Mouse (Mus musculus) hindbrain, embryonic 15.5 days (tissue): ENCODE results near the gene Acyp1. TPM values are rescaled to one million over a fixed set of nuclear protein-coding genes. Genes with fewer than 3 reads are reported as not detected.
"Not testable (repeated sequence)": the region's sequence is repeated elsewhere in the genome, so short reads cannot be mapped to it uniquely, and the experiment has no call there.

Source experiments
- ATAC-seq: fragments of 200-750 bp; cut with Nextera tagmentation; 2 replicates; pipeline ENCODE4 v1.8.0; 2017; ENCODE audit warnings: low read depth, moderate number of reproducible peaks, moderate TSS enrichment; ENCODE audit not compliant: low FRiP score
- H3K27ac ChIP-seq: fragments of 300-500 bp; sonication (generic); replicated peaks from 2 replicates; pipeline ENCODE4 v1.5.1; 2015; ENCODE audit warnings: mild to moderate bottlenecking, inconsistent platforms
- H3K27me3 ChIP-seq: fragments of 300-500 bp; sonication (generic); 2 replicates; pipeline ENCODE4 v1.6.1; 2015; ENCODE audit warnings: control low read depth, inconsistent platforms
- H3K36me3 ChIP-seq: fragments of 300-500 bp; sonication (generic); 2 replicates; pipeline ENCODE4 v1.6.1; 2015; ENCODE audit warnings: control low read depth, inconsistent platforms
- H3K4me1 ChIP-seq: fragments of 300-500 bp; sonication (generic); replicated peaks from 2 replicates; pipeline ENCODE4 v1.6.1; 2015; ENCODE audit warnings: control low read depth, inconsistent platforms
- H3K4me2 ChIP-seq: fragments of 300-500 bp; sonication (generic); 2 replicates; pipeline ENCODE4 v1.6.1; 2015; ENCODE audit warnings: moderate library complexity, mild to moderate bottlenecking, inconsistent platforms
- H3K4me3 ChIP-seq: fragments of 300-500 bp; sonication (generic); 2 replicates; pipeline ENCODE4 v1.5.1; 2015; ENCODE audit warnings: mild to moderate bottlenecking, inconsistent platforms
- H3K9ac ChIP-seq: fragments of 300-500 bp; sonication (generic); 2 replicates; pipeline ENCODE4 v1.6.1; 2015; ENCODE audit warnings: inconsistent platforms
- H3K9me3 ChIP-seq: fragments of 300-500 bp; sonication (generic); 2 replicates; pipeline ENCODE4 v1.6.1; 2016; ENCODE audit warnings: control low read depth, inconsistent platforms
- WGBS: fragments of 180-500 bp; shearing (Covaris S2); methylation state at CpG from one replicate; pipeline ENCODE4 v1.1.7; 2015; 5-methylcytosine and 5-hydroxymethylcytosine counted together
- polyA plus RNA-seq: library from polyadenylated mRNA; unstranded; fragments of >200 nt; fragmentation: Nextera tagmentation; extraction: Ambion mirVana; gene quantifications from 2 replicates; pipeline ENCODE4 v1.2.1, GENCODE M21; 2015

Acyp1 gene
- polyA plus RNA-seq, 1 experiment from 2014 or later, result 51.3 TPM

DNA sequence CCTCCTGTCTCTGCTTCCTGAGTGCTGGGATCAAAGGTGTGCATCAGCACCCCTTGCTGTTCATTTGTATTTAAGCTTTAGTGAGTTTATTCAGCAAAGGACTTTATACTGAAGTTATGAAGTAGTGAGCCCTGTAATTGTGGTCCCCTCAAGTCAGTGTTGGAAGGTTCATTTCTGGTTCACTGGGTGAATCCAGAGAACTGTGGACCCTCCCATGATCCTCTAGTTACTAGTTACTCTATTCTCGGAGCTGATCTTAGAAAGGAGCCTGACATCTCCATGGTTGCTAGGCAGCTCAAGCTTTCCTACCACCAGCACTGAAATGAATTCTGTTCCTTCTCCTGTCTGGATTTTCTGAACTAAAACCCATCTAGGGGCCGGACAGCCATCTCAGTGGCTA is 7.3 kb upstream of the Acyp1 start:
- no peak for ATAC-seq
- 85% methylated on average over 2 of the region's 2 CpGs for WGBS
- Histone ChIP-seq H3K9me3 (no peaks in the 10 kb centered on the region; the same call in 1 of the 2 replicates), H3K4me3 (no peak overlapping the region), H3K4me2 (no peak overlapping the region), H3K36me3 (peaks cover 7% of the 10 kb centered on the region; the same call in 1 of the 2 replicates), H3K27ac (no peak overlapping the region), H3K9ac (no peak overlapping the region), H3K27me3 (no peaks in the 10 kb centered on the region), H3K4me1 (no peaks in the 10 kb centered on the region)

DNA sequence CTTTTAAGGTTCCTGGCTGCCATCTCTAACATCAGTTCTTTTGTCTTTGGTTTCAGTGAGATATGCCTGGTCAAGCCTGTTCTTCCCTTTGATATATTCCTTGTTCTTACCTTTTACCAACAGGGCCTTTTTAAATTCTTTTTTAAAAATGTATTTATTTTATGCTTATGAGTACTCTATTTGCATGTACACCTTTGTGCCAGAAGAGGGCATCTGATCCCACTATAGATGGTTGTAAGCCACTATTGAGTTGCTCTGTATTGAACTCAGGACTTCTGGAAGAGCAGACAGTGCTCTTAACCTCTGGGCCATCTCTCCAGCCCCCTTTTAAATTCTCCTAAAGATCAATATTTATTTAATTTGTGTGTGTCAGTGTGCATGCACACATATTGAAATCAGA is 4.7 kb upstream of the Acyp1 start:
- H3K4me1 ChIP-seq, result peaks cover 15% of the 10 kb centered on the region
- ATAC-seq, result no peak
- H3K27ac ChIP-seq, result no peak overlapping the region
- H3K9ac ChIP-seq, result no peak overlapping the region
- H3K9me3 ChIP-seq, result no peaks in the 10 kb centered on the region; the same call in 1 of the 2 replicates
- no peaks in the 10 kb centered on the region for H3K36me3 ChIP-seq
- H3K4me3 ChIP-seq, result no peak overlapping the region
- no peak overlapping the region for H3K4me2 ChIP-seq
- no peaks in the 10 kb centered on the region for H3K27me3 ChIP-seq

DNA sequence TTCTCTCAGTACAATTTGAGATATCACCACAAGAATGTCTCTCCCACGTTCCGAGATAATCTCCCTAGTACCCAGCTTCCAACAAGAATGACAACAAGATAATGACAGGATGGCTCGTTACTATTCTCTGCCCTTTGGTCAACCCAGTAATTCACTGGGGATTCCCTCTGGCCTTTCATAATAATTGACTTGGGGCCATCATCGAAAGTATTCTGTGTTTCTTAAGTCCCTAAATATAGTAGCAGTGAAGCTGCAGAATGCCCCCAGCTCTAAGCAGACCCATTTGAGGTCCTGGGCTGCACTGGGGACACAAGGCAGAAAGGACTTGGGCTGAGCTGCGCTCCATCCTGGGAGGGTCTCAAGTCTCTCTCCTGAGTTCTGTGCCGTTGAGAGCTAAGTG is 4.0 kb upstream of the Acyp1 start:
- no peaks in the 10 kb centered on the region; the same call in 1 of the 2 replicates for H3K9me3 ChIP-seq
- WGBS, result 83% methylated on average over 6 of the region's 6 CpGs
- no peak overlapping the region for H3K9ac ChIP-seq
- peaks cover 20% of the 10 kb centered on the region for H3K4me1 ChIP-seq
- no peak overlapping the region for H3K4me3 ChIP-seq
- no peaks in the 10 kb centered on the region for H3K36me3 ChIP-seq
- no peak for ATAC-seq
- no peak overlapping the region for H3K27ac ChIP-seq
- H3K4me2 ChIP-seq, result no peak overlapping the region
- no peaks in the 10 kb centered on the region for H3K27me3 ChIP-seq

DNA sequence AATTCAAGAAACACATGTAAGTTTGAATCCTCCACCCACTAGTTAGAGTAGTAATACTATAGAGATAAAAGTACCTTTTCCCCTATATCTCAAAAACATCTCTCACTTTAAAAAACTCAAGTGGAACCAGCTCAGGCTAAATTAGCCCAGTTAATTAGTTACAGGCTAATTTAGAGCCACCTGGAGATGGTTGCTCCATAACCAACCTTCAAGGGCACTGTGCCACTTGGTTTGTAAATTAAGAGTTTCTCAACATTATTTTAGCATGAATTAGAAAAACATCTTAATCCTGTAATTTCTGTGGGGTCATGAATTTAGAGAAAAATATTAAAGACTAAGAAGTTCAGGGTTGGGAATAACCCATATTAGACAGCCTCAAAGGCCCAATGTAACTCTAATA is 3.3 kb upstream of the Acyp1 start:
- H3K9me3 ChIP-seq, result no peaks in the 10 kb centered on the region; the same call in 1 of the 2 replicates
- no peak for ATAC-seq
- H3K27me3 ChIP-seq, result no peaks in the 10 kb centered on the region
- no peak overlapping the region for H3K9ac ChIP-seq
- H3K36me3 ChIP-seq, result no peaks in the 10 kb centered on the region
- no peak overlapping the region for H3K4me3 ChIP-seq
- H3K27ac ChIP-seq, result no peak overlapping the region
- H3K4me2 ChIP-seq, result no peak overlapping the region
- peaks cover 20% of the 10 kb centered on the region for H3K4me1 ChIP-seq

DNA sequence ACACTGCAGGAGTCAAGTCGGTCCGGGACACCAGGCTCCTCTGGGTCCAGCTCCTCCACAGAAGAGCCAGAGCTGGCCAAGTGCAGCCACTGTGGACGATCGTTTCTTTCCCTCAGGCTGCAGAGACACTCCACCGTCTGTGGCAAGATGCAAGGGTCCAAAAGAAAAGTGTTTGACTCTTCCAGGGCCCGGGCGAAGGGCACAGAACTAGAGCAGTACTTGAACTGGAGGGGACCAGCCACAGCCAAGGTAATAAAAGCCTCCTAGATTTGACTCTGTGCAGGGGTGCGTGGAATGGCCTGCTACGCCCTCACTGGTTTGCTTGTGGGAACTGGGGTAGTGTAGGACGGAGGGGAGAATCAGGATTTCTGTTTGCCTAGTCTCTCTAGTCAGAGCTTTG is 2.4 kb upstream of the Acyp1 start:
- H3K27me3 ChIP-seq, result no peaks in the 10 kb centered on the region
- no peak overlapping the region for H3K4me2 ChIP-seq
- 84% methylated on average over 10 of the region's 10 CpGs for WGBS
- H3K36me3 ChIP-seq, result no peaks in the 10 kb centered on the region
- ATAC-seq, result no peak
- H3K9ac ChIP-seq, result no peak overlapping the region
- no peak overlapping the region for H3K27ac ChIP-seq
- H3K9me3 ChIP-seq, result no peaks in the 10 kb centered on the region; the same call in 1 of the 2 replicates
- H3K4me3 ChIP-seq, result no peak overlapping the region
- peaks cover 20% of the 10 kb centered on the region for H3K4me1 ChIP-seq

DNA sequence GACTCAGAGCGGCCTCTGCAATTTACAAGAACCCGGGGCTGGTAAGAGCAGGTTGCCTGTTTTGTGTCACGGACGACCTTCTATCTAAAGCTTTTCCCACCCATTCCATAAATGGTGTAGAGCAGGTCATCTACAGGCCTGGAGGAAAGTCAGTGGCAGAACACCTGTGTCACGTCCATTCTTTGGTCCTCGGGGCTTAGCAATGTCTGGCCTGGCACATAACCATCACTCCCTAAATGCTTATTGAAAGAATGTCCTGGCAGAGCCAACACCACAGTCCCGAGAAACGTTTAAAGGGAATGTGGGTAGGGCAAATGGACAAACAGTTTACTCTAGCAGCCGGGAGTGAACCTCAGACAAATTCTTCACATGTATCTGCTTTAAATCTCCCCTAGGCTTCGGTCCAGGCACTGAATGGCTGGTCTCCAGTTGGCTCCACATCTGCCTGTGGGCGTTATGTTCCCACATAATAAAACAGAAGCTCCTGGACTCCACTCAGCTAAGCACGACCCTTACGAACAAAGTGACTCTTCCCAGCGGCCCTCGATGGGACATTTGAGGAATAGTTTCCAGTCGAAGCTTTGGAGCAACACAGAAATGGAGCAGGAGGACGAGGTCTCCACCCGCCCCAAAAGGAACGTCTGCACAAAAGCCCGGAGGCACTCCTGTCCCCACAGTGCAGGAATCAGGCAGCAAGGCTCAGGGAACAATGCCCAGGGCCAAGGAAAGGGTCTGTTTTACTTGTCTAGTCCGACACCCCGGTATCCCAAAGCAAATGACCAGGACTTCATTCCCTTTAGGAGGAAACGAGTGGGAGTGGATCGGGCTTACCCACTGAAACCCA is 1.1 kb upstream of the Acyp1 start:
- Histone ChIP-seq H3K4me2 (peak overlapping the region; percentile 81), H3K27ac (peak overlapping the region; percentile 19), H3K4me1 (peaks cover 20% of the 10 kb centered on the region), H3K27me3 (no peaks in the 10 kb centered on the region), H3K4me3 (peak overlapping the region; percentile 46), H3K36me3 (no peaks in the 10 kb centered on the region), H3K9ac (peak overlapping the region; percentile 44), H3K9me3 (no peaks in the 10 kb centered on the region; the same call in 1 of the 2 replicates)
- 0 out of 2 replicates have a peak, but pooled peaks have one; percentile 21 for ATAC-seq
- WGBS, result 61% methylated on average over 24 of the region's 24 CpGs

DNA sequence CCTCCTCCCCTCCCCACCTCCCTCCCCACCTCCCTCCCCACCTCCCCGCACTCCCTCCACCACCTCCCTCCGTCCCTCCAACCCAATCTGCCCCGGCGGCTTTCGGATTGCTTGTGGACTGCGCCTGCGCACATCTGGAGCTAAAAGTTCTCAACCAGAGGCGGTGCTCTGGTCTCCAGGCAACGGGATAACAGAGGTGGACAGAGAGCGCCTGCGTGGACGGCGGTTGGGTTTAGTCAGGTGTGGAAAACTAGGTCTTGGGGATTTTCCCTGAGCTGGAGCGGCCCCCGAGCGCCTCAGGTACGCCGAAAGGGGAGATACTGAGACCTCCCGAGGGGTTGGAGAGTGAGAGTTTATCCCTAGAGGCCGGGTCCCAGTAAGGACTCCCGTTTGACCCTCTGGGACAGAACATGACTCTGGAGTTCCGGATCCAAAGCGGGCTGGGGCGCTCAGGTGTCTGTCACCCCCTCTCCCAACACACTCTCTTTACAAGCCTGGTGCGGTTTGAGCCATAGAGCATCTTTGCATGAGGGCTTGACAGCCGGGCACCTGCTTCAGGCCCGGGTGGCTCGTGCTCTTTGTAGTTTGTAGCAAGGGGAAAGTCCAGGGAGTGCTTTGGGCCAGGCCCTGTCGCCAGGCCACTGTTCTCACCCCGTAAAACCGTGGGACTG is 383 bp upstream of the Acyp1 start, which contains the start of gene Zc2hc1c:
Gene Zc2hc1c (plus strand): TSS at position 106 of the 671 bp plus-strand sequence.
- ATAC-seq, result peak; percentile 93
- H3K27ac ChIP-seq, result peak within 1 kb of the TSS; percentile 19
- WGBS, result 3% methylated on average over 30 of the region's 31 CpGs
- H3K4me3 ChIP-seq, result peak within 1 kb of the TSS; percentile 46
- no peaks in the 10 kb centered on the region for H3K9me3 ChIP-seq
- no peaks in the 10 kb centered on the region for H3K27me3 ChIP-seq
- H3K4me2 ChIP-seq, result peak within 1 kb of the TSS; percentile 81
- peaks cover 20% of the 10 kb centered on the region for H3K4me1 ChIP-seq
- peak within 1 kb of the TSS; percentile 51 for H3K9ac ChIP-seq
- H3K36me3 ChIP-seq, result no peaks in the 10 kb centered on the region

DNA sequence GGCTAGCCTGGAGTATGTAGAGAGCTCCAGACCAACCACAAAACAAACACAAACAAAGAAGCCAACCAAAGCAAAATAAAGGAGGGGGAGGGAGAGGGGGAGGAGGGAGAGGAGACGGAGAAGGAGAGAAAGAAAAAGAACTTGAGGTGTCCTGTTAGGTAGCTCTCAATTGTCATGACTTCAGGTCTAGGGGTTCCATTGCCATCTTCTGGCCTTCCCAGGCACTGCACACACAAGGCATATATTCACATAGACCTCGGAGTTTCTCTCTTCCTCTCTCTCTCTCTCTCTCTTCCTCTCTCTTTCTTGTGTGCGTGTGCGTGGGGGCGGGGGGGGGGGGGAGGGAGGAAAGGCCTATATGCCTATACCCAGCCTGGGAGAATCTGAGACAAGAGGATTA is 1.3 kb downstream of the Acyp1 start:
- ATAC-seq, result no peak

DNA sequence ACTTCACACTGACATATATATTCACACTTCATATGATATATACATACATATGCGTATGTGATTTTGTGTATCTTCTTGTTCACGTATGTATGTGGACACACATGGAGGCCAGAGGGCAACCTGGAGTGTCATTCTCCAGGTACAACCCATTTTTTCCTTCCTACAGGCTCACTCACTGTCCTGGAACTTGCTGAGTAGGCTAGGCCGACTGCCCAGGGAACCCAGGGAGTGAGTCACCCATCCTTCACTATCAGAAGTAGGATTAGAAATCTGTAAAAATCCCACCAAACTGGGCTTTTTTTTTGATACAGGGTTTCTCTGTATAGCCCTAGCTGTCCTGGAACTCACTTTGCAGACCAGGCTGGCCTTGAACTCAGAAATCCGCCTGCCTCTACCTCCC is 3.2 kb downstream of the Acyp1 start:
- Histone ChIP-seq H3K9me3 (no peaks in the 10 kb centered on the region), H3K4me3 (no peak overlapping the region), H3K4me1 (peaks cover 23% of the 10 kb centered on the region), H3K27ac (no peak overlapping the region), H3K9ac (no peak overlapping the region), H3K4me2 (no peak overlapping the region), H3K36me3 (no peaks in the 10 kb centered on the region), H3K27me3 (no peaks in the 10 kb centered on the region)
- ATAC-seq, result no peak
- 95% methylated on average over 4 of the region's 4 CpGs for WGBS

More for the DNA sequence above, 1.3 kb downstream of the Acyp1 start:
- no peak overlapping the region for H3K9ac ChIP-seq
- H3K27me3 ChIP-seq, result no peaks in the 10 kb centered on the region
- no peak overlapping the region for H3K4me3 ChIP-seq
- H3K36me3 ChIP-seq, result no peaks in the 10 kb centered on the region
- no peak overlapping the region for H3K4me2 ChIP-seq
- H3K27ac ChIP-seq, result no peak overlapping the region
- WGBS, result 41% methylated on average over 4 of the region's 5 CpGs
- H3K4me1 ChIP-seq, result peaks cover 20% of the 10 kb centered on the region
- no peaks in the 10 kb centered on the region for H3K9me3 ChIP-seq

DNA sequence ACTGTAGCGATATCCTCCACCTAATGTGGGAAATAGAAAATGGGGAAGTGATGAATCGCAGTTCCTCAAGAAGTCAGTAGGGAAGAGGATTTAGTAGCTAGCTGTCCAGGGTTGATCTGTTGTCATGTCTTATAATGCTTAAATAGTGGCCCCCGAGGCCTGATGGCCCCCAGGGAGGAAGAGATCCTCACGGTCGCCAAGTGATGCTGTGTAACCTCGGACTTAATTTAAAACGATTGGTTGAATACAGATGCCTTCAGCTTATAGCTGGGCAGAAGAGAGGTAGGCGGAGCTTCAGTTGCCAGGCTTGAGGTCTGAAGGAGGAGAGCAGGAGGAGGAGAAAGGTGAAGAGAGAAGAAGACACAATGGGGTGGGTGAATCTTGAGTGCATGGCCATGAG is 3.9 kb downstream of the Acyp1 start:
- Histone ChIP-seq H3K27ac (no peak overlapping the region), H3K36me3 (no peaks in the 10 kb centered on the region), H3K4me1 (peaks cover 24% of the 10 kb centered on the region), H3K9ac (no peak overlapping the region), H3K4me3 (no peak overlapping the region), H3K9me3 (no peaks in the 10 kb centered on the region), H3K4me2 (no peak overlapping the region), H3K27me3 (no peaks in the 10 kb centered on the region)
- ATAC-seq, result no peak
- WGBS, result 67% methylated on average over 8 of the region's 8 CpGs

DNA sequence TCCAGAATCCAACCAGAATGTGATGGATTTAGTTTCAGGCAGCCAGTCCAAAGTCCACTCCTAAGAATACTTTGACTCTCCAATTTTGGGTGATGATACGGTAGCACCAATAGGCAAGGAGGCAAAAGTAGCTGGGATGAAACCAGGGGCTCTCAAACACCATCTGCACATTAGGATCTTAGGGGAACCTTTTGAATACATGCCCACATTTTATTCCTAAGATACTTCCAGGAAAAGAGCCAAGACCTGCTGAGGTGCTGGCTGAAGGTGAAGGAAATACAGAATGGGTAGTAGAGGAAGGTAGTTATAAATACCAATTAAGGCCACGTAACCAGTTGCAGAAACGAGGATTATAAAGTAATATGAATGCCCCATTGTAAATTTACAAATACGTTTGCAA is 6.5 kb downstream of the Acyp1 start:
- not testable (repeated sequence) for H3K4me2 ChIP-seq, H3K36me3 ChIP-seq, H3K9ac ChIP-seq, H3K27ac ChIP-seq, ATAC-seq, H3K9me3 ChIP-seq, H3K27me3 ChIP-seq, H3K4me1 ChIP-seq, H3K4me3 ChIP-seq
- WGBS, result 88% methylated on average over 1 of the region's 4 CpGs
